Mouse (Mus musculus) frontal cortex, adult 2 months (tissue): ENCODE data around the gene Gm10198. TPM values are rescaled to one million over a fixed set of nuclear protein-coding genes. Genes with fewer than 3 reads are reported as not detected.

Experiments
- DNase-seq, 2 experiments: peaks; one replicate each; pipeline ENCODE4 v3.0.0; 2022; ENCODE audit warnings: low spot score in 1 of 2; ENCODE audit errors: extremely low spot score in 1 of 2
- polyA plus RNA-seq: library from polyadenylated mRNA; depleted of rRNA; stranded (reverse); fragments of >200 nt; gene quantifications from 2 replicates; pipeline ENCODE4 v1.2.3, GENCODE M21; 2012; rRNA removed

The Gm10198 gene
- polyA plus RNA-seq, 1 experiment = not detected

- no peak for DNase-seq
Measured at GRCm38 (mm10) chr13:111640319-111640718, 47.7 kb downstream of the Gm10198 start.

Other genes starting within 250 kb of the Gm10198 start
- 50.5 and 56.9 TPM in 2 replicates for gene Gpbp1, start 102.7 kb upstream of the Gm10198 start, polyA plus RNA-seq
- not detected in 2 replicates for gene Gm49496, start 42.8 kb upstream of the Gm10198 start, polyA plus RNA-seq
- 12.3 and 14.6 TPM in 2 replicates for gene Mier3, start 88.2 kb downstream of the Gm10198 start, polyA plus RNA-seq
- gene Map3k1, start 216.2 kb downstream of the Gm10198 start, polyA plus RNA-seq = 28.7 and 35.3 TPM in 2 replicates